Mouse (Mus musculus) gastrocnemius, postnatal 10 days (tissue): Measurements from ENCODE around the gene Srp68. TPM values are rescaled to one million over a fixed set of nuclear protein-coding genes. Genes with fewer than 3 reads are reported as not detected.
"Not testable (repeated sequence)": the region's sequence is repeated elsewhere in the genome, so short reads cannot be mapped to it uniquely, and the experiment has no call there.

Experiments
- DNase-seq: peaks from one replicate; pipeline ENCODE4 v3.0.0; 2021; ENCODE audit warnings: mixed read lengths
- total RNA-seq, 2 experiments: library from RNA; stranded (reverse); gene quantifications; 2 replicates each; pipeline ENCODE4 v1.2.3; 2021

The Srp68 gene
- total RNA-seq, 2 experiments from 2014 or later: 74.6 to 77.9 TPM

DNA sequence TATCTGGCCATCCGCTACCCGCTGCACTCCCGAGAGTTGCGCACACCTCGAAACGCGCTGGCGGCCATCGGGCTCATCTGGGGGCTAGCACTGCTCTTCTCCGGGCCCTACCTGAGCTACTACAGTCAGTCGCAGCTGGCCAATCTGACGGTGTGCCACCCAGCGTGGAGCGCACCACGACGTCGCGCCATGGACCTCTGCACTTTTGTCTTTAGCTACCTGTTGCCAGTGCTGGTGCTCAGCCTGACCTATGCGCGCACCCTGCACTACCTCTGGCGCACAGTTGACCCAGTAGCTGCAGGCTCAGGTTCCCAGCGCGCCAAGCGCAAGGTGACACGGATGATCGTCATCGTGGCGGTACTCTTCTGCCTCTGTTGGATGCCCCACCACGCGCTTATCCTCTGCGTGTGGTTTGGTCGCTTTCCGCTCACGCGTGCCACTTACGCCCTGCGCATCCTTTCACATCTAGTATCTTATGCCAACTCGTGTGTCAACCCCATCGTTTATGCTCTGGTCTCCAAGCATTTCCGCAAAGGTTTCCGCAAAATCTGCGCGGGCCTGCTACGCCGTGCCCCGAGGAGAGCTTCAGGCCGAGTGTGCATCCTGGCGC lies 9.0 kb upstream of the Srp68 start:
- DNase-seq: no peak

DNA sequence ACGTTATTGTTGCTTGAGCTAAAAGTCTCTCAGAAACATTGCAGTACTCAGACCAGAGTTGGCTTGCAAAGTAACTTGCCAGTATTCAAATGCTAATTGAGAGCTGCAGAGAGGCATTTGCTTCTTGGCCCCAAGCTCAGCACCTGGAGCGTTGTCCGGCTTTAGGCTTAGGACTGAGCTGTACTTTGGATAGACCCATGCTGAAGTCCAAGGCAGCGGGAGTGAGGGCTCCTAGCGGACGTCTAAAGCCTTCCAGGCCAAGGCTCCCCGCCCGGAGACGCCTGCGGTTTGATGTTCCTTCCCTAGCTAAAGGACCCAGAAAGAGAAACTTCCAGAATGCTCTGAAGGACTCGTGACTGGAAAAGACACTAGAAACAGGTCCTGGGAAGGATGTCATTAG lies 8.1 kb upstream of the Srp68 start:
- DNase-seq: no peak

GRCm38 (mm10) chr11:116281671-116282070 lies 7.7 kb upstream of the Srp68 start:
- DNase-seq: no peak

DNA sequence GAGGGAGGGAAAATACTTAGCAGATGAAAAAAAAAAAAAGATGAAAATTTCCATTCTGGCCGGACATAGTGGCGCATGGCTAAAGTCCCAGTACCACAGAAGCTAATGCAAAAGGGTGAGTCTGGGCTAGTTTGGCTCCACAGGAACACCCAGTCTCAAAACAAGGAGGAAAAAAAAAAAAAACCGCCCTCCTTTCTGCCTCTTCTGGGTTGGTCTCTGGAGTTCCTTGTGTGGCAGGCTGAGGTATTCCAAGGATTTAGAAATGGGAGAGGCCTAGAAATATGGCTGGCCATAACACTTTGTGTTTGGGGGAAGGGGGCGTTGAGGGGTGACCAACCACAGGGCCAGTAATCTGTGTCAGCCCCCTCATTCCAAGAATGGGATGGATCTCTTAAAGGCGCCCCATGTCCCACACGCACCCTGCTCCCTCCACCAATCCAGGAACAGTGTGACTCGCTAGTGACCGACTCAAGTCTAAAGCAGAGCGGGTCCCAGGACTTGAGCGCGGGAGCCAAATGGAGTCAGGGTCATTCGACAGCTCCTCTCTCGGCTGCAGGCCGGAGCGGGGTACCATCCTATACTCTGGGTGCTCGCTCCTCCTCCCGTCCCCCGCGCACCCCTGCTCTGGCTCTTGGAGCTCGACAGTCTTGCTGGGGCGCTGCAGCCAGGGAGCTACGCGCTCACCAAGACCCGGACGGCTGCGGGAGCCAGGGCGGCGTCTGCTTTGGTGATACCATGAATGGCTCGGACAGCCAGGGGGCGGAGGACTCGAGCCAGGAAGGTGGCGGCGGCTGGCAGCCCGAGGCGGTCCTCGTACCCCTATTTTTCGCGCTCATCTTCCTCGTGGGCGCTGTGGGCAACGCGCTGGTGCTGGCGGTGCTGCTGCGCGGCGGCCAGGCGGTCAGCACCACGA lies 7.0 kb upstream of the Srp68 start, which contains the start of gene Galr2:
Gene Galr2, plus strand, starts transcription at position 189 of the 913 bp plus-strand sequence.
- no peak for DNase-seq

DNA sequence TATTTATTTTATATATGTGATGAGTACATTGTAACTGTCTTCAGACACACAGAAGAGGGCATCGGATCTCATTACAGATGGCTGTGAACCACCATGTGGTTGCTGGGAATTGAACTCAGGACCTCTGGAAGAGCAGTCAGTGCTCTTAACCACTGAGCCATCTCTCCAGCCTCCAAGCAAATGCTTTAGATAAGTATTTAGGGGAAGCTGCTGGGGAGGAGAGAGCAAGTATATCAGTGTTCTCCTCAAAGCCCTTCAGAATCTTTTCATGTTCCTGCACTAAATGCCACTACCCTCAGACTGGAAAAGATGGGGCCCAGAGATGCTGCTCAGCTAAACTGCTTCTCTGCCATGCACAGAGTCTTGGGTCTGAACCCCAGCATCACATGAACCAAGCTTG lies 3.2 kb upstream of the Srp68 start:
- DNase-seq: not testable (repeated sequence)

DNA sequence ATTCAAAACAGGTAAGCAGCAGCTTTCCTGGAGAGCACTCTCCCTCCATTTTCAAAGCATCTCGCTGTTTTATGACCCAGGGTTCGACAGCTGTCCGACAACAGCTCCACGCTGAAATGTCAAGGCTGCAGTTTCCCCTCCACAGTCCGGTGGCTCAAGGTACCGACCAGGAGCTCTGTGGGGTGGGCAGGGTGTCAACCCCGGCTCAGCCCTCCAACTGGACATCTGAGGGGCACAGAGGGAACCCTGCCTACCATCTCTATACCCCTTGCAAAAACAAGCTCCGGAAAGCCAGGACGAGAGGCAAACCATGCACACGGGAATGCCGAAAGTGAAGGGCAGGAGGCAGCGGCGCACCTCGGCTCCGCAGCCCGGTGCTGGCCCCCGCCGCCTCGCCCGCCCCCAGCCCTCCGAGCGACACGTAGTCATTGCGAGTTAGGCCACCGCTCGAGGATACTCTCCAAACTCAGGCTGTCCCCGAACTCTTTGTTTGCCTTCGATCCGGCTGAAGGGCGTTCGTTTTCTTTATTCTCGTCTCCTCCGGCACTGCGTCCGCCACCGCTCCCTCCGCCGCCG lies 460 bp downstream of the Srp68 start:
- DNase-seq: no peak

DNA sequence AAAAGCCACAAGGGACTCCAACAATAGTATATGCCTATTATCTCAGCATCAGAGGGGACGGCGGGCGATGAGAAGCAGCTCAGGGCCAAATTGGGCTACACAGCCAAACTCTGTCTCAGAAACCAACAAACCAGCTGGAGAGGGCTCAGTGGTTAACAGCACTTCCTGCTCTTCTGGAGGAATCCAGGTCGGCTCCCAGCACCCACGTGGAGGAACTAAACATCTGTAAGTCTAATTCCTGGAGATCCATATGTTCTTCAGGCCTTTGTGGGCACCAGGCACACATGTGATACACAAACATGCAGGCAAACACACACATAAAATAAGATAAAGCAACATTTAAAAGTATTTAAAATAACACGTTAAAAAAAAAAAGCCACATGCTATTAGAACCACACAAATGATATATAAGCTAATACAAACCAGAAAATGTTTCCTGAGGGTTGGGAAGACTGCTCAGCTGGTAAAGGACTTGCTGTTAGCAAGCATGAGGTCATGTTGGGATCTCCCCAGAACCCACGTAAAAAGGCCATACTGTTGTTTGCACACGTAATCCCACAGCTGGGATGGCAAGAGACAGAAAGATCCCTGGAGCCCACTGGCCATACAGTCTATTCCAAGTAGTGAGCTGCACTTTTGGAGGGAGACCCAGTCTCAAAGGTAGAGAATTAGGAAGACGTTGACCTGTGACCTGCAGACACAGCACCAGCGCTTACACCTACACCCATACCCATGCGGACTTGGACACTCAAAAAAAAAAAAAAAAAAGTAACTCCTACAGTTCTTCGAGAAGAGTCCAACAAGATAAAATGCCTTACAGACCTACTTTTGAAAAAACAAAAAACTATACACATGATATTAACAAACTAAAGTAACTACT lies 1.2 kb downstream of the Srp68 start:
- no peak for DNase-seq

GRCm38 (mm10) chr11:116269560-116269959 lies 4.5 kb downstream of the Srp68 start:
- DNase-seq: no peak

DNA sequence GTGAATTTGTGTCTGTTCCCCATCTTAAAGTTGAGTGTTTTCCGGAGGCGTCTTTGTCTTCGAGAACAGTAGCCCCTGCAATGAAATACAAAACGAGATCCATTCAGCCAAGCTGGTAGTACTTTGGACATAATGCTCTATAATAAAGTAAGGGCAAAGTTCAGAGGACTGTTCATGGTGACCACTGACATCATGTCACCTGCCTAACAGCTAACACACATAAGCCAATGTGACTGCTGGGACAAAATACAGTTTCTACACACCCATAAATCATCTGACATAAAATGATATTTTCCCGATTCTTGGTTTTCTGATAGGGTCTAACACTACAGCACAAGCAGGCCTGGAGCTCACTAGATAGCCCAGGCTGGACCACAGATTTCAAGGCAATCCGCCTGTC lies 5.7 kb downstream of the Srp68 start:
- DNase-seq: no peak

DNA sequence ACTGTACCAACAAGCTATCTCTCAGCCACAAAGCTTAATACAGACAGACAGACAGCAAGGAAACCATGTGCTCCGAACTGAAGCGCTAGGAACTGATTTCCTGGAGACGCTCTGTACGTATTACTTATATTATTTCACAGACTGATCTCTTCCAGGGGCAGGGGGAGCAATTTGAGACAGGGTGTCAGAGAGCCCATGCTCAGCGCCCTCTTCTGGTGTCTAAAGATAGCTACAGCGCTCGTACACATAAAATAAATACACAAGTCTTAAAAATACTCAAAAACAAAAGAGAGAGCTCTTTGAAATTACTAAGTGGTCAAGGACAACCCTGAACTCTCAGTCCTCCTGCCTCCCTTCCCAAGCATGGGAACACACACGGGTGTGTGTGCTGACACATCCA lies 6.4 kb downstream of the Srp68 start:
- DNase-seq: no peak

DNA sequence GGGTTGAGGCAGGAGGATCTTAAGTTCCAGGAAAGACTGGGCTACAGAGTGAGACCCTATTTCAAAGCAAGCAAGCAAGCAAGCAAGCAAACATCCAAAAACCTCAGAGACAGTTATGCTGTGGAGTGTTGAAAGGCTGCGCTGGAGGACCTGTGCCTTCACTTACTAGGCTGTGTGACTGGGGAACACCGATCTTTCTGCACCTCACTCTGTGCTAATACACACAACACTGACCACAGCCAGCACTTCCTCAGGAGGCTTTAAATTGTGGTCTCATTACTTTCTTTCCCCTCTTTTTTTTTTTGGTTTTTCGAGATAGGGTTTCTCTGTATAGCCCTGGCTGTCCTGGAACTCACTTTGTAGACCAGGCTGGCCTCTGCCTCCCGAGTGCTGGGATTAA lies 8.2 kb downstream of the Srp68 start:
- DNase-seq: no peak

DNA sequence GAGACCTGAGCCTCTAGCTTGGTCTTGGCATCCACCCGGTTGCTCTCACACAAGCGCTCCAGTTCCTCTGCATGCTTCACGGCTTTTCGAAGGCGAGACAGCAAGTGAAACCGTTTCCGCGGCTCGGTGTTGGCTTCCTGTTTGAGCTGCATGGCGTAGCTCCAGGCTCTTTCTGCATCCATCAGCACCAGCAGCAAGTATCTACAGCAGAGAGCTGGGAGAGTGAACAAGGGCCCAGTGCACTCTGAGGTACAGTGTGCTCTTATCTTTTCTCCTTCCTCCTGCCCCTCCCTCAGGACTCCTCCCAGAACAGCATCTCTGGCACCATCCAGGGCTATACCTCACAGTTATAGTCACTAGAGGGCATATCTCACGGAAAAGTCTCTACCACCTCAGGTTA lies 8.7 kb downstream of the Srp68 start:
- no peak for DNase-seq

GRCm38 (mm10) chr11:116260259-116260658 lies 13.8 kb downstream of the Srp68 start:
- no peak for DNase-seq

- DNase-seq: no peak
Measured at GRCm38 (mm10) chr11:116259461-116259860, 14.6 kb downstream of the Srp68 start.

- DNase-seq: no peak
Measured at GRCm38 (mm10) chr11:116255982-116256675, 17.9 kb downstream of the Srp68 start.

DNA sequence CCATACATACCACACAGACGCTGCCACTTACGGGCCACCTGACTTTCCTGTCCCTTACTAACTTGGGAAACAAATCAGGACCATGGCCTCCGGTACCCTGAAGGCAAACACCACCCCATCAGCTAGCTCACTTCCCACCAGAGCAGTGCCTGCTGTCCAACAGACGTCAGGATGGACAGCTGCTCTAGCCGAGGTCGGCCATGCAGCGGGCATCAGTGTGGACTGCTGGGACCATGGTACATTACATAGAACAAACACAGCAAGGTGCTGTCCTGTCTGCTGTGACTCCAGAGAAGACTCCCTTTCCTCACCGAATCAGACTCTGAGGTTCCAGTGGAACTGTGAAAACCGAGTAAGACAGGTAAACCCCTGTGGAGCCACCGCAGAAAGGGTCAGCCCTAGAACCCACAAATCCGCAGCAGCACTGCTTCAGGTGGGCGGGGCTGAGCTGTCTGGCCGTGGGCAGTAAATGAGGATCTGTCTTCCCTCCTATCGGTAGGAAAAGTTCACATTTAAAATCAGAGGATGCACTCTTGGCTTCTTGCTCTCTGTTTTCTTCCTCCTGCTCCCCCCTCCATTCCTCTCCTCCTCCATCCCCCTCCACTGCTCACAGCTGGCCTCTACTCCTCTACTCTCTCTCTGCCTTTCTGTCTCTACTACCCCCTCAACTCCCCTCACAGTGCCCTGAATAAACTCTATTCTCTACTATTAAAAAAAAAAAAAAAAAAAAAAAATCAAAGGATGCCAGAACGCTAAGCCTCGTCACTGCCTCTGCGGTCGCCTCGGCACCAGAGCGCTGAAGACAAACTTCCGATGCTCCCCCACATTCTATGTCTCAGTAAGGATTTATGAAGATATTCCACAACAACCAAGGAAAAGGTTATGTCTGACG lies 18.7 kb downstream of the Srp68 start:
- DNase-seq: no peak

DNA sequence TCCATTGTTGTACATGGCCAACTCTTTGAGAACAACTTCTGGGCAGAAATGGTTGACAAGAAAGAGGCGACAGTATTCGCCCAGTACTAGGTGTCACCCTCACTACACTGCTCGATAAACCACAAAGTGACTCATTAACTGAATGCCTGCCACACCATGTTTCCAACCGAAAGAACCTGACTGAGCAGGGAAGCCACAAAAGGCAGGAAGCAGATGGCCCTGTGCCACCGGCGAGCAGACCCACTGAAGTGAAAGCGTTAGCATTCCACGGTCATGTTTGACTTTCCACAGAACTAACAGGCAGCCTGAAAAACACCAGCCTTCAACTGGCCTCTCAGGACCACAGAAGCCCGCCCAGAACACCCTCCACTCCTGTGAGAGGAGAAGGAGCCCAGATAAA lies 19.4 kb downstream of the Srp68 start:
- DNase-seq: no peak

- no peak for DNase-seq
Measured at GRCm38 (mm10) chr11:116253076-116253600, 20.9 kb downstream of the Srp68 start.

GRCm38 (mm10) chr11:116250898-116251297 lies 23.1 kb downstream of the Srp68 start:
- DNase-seq: no peak

DNA sequence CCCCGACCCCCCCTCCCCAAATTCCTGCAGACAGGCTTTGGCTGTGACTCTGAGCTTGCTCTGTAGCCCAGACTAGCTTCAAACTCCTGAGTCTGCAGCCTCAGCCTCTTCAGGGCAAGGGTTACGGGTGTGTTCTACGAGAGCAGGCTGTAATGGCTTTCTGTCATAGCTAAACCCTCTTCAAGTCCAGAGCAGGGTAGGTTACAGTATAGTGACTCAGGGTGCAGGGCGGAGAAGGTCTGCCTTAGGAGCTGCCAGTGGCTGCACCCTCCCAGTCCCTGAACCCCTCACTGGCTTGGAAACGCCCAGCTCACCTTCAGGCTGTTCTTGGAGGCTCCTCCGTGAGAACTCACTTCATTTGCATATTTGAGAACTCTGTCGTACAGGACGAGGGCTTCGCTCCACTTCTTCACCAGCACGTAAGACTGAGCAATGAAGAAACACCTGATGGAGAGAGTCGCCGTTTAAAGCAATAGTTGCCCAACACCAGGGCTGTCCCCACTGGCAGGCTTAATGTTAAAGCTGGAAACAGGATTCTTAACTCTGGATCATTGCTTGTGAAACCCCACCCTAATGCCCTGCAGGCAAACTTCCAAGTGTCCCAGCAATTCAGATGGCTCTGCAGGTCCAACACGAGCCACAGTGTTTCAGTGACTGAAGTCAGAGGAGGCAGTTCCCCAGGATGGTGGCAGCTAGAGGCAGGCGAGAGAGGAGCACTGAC lies 26.4 kb downstream of the Srp68 start:
- no peak for DNase-seq
